Mouse (Mus musculus): ENCODE measurements around the gene Ptpn13.

The Ptpn13 gene

GRCm38 (mm10) chr5:103460903-103461302 lies 35.9 kb downstream of the Ptpn13 start:
- no peak for DNase-seq

GRCm38 (mm10) chr5:103463661-103464219 lies 38.7 kb downstream of the Ptpn13 start:
- DNase-seq, result no peak

GRCm38 (mm10) chr5:103464329-103464728 lies 39.3 kb downstream of the Ptpn13 start:
- no peak for DNase-seq

- no peak for DNase-seq
These were observed 39.8 kb downstream of the Ptpn13 start for GRCm38 (mm10) chr5:103464771-103465170.

GRCm38 (mm10) chr5:103472670-103473069 lies 47.7 kb downstream of the Ptpn13 start:
- no peak for DNase-seq

- no peak for DNase-seq
These were observed 48.6 kb downstream of the Ptpn13 start for GRCm38 (mm10) chr5:103473467-103474096.

- DNase-seq, result no peak
These were observed 49.3 kb downstream of the Ptpn13 start for GRCm38 (mm10) chr5:103474259-103474658.

DNA sequence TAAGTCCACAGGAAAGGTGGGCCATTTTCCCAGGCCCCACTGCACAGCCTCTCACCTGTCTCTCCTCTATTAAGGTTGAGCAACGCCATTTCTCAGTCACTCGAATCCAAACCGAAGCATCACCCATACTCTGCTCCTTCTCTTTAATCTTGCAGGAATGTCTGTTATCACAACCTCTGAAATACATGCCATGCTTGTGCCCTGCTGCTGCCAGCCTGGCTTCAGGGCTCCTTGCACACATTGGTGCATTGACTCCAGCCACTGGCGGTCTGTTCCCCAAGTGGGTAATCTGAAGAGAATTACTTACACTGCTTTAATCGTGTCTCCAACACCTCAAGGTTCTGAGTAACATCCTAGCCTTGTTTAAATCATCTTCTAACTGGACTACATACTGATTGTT lies 50.5 kb downstream of the Ptpn13 start:
- no peak for DNase-seq

DNA sequence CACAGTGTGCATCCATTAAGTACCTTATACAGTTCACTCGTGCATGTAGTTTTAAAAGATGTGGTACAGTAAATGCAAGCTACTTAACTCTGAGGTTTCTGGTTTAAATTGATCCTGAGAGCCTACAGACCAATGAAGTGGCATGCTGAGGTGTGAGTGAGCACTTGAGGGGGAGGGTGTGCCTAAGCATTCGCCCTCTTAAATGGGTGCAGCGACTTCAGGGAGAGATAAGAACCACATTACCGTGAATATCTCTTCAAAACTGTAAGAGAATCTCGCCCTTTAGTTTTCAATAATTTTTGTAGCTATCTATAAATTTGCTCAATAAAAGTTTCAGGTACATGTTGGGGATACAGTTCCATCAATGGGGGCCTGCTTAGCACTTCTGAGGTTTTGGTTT lies 54.5 kb downstream of the Ptpn13 start:
- no peak for DNase-seq

GRCm38 (mm10) chr5:103481222-103481621 lies 56.2 kb downstream of the Ptpn13 start:
- no peak for DNase-seq

- DNase-seq, result no peak
These were observed 62.0 kb downstream of the Ptpn13 start for GRCm38 (mm10) chr5:103487001-103487400.

DNA sequence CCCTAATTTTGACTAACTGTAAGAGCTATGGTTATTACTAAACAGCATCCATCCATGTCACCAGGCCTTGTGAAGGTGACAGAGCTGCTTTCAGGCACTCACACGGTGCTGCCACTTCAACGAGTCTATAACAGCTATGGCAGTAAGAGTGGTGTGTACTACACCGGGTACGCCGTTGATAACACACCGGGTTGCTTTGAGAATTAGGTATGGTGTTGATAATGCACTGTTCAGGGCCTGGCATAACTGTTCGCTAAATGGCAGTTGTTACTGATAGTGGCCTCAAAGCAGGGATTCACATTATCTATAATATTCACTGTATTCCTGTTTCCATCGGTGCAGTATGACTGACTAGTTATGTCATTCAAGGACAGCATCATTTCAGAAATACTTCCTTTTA lies 66.0 kb downstream of the Ptpn13 start:
- DNase-seq, result no peak

- no peak for DNase-seq
These were observed 66.8 kb downstream of the Ptpn13 start for GRCm38 (mm10) chr5:103491788-103492187.

GRCm38 (mm10) chr5:103497061-103497460 lies 72.1 kb downstream of the Ptpn13 start:
- no peak for DNase-seq

GRCm38 (mm10) chr5:103497480-103497879 lies 72.5 kb downstream of the Ptpn13 start:
- DNase-seq, result no peak

DNA sequence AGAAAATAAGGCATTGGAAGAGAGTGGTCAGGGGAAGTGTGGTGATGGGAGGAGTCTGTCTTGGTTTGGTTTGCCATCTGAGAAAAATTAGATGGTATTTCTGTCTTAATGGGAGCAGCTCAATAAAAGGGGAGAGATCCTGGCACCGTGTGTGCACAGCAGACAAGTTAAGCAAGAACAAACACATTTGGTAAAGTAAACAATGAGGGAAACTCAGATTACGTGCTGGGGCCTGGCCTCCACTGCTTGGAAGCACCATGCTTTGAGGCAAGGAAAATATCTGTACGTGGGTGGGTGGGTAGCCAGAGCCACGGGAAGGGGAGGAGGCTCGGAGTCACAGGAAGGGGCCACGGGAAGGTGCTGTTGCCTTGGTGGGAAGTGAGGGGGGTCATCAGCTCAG lies 74.3 kb downstream of the Ptpn13 start:
- no peak for DNase-seq

DNA sequence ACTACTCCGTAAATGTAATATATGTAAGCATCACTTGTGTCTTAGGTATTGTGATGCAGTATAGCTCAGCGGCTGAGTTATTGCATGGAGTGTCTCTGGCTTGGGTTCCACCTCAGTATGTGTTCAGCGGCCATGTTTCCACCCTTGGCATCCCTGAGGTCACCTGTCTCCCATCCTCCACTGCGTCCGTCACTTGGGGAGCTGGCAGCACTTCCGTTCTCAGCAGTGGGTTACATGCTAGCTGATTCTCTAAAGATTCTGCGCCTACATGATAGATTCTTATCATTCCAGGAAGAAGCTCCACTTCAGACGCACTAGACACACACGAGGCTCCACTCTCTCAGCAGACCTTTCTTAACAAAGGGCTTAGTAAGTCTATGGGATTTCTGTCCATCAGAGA lies 76.1 kb downstream of the Ptpn13 start:
- no peak for DNase-seq

DNA sequence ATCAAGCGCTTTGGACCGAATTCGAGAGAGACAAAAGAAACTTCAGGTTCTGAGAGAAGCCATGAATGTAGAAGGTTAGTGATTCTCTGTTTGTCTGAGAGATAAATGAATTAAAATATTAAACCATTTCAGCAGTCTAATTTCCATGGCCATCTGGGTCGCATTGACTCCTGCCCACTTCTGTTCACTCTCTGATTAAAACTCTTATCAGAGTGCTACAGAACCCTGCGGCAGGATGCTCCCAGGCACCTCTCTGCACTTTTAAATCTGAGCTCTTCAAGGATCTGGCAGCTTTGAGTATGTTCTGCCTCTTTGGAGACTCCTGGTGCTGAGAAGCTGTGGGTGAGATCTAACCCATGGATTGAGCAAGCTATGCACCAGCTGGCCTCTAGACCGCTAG lies 76.8 kb downstream of the Ptpn13 start:
- DNase-seq, result no peak

DNA sequence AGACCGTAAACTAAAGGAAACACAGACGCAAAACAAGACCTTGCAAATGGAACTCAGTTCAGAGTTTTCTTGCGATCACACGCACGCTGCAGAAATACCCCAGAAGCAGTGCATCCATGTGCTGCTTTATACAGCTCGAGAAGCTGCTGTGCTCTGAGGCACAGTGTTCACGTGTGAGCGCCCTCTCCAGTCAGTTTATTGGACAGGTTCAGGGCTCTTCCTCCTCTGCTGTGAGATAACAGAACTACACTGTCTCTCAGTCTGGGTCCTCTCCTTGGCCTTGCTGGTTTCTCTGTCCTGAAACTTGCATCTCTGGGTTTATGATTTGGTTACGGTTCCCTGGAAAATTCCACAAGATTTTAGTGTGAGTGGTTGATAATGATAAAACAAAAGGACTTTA lies 88.2 kb downstream of the Ptpn13 start:
- no peak for DNase-seq

DNA sequence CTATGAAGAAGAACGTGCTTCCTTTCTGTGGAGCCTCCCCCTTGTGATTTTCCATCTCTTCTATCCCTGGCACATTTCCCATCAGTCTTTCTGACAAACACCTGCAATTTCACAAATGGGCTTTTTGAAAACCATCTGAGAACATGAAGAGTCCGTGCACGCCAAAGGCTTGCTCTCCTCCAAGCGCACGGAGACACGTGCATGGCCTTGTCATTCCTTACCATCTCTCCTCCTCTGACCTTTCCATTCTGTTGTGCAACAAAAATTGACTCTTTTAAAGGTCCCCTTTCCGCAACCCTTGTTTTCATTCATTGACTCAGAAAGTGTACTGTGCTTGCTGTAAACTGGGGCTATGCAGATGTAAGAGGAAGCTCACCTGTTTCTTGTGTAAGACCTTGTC lies 89.4 kb downstream of the Ptpn13 start:
- no peak for DNase-seq

GRCm38 (mm10) chr5:103515876-103516275 lies 90.9 kb downstream of the Ptpn13 start:
- DNase-seq, result no peak

- DNase-seq, result no peak
These were observed 91.6 kb downstream of the Ptpn13 start for GRCm38 (mm10) chr5:103516555-103516954.

- no peak for DNase-seq
These were observed 92.6 kb downstream of the Ptpn13 start for GRCm38 (mm10) chr5:103517641-103518040.

GRCm38 (mm10) chr5:103518797-103519468 lies 93.9 kb downstream of the Ptpn13 start:
- DNase-seq, result peak; percentile 80 to 81

GRCm38 (mm10) chr5:103522371-103522770 lies 97.4 kb downstream of the Ptpn13 start:
- no peak for DNase-seq
